Mouse (Mus musculus): ENCODE results near the gene Sbds.

The Sbds gene

GRCm38 (mm10) chr5:130255799-130256525 lies 632 bp upstream of the Sbds start:
- DNase-seq = peak; percentile 67

GRCm38 (mm10) chr5:130254164-130255016 lies 940 bp downstream of the Sbds start:
- DNase-seq = peak; percentile 73

GRCm38 (mm10) chr5:130247823-130248222 lies 7.5 kb downstream of the Sbds start:
- no peak for DNase-seq

GRCm38 (mm10) chr5:130241426-130241825 lies 13.9 kb downstream of the Sbds start:
- DNase-seq = no peak

GRCm38 (mm10) chr5:130239856-130240255 lies 15.5 kb downstream of the Sbds start:
- no peak for DNase-seq

GRCm38 (mm10) chr5:130239236-130239635 lies 16.1 kb downstream of the Sbds start:
- DNase-seq = no peak

- no peak for DNase-seq
Observed at GRCm38 (mm10) chr5:130236302-130236701, 19.0 kb downstream of the Sbds start.

GRCm38 (mm10) chr5:130228120-130228519 lies 27.2 kb downstream of the Sbds start:
- no peak for DNase-seq

- no peak for DNase-seq
Observed at GRCm38 (mm10) chr5:130226790-130227189, 28.5 kb downstream of the Sbds start.

GRCm38 (mm10) chr5:130222146-130223004 lies 33.0 kb downstream of the Sbds start:
- DNase-seq = peak; percentile 94

- no peak for DNase-seq
Observed at GRCm38 (mm10) chr5:130221760-130222145, 33.6 kb downstream of the Sbds start.

GRCm38 (mm10) chr5:130221316-130221715 lies 34.0 kb downstream of the Sbds start:
- no peak for DNase-seq

- DNase-seq = no peak
Observed at GRCm38 (mm10) chr5:130218336-130218735, 37.0 kb downstream of the Sbds start.

GRCm38 (mm10) chr5:130217406-130217805 lies 37.9 kb downstream of the Sbds start:
- no peak for DNase-seq

- no peak for DNase-seq
Observed at GRCm38 (mm10) chr5:130216781-130217180, 38.5 kb downstream of the Sbds start, which contains the start of gene Tmem248. TSS of gene Tmem248 (plus strand) at chr5:130217081.

GRCm38 (mm10) chr5:130212956-130213355 lies 42.4 kb downstream of the Sbds start:
- no peak for DNase-seq

GRCm38 (mm10) chr5:130207299-130207698 lies 48.0 kb downstream of the Sbds start:
- no peak for DNase-seq

- DNase-seq = no peak
Observed at GRCm38 (mm10) chr5:130205441-130206023, 49.8 kb downstream of the Sbds start.

- DNase-seq = no peak
Observed at GRCm38 (mm10) chr5:130204560-130204959, 50.8 kb downstream of the Sbds start.

GRCm38 (mm10) chr5:130203948-130204347 lies 51.4 kb downstream of the Sbds start:
- no peak for DNase-seq

- no peak for DNase-seq
Observed at GRCm38 (mm10) chr5:130200233-130201029, 54.9 kb downstream of the Sbds start.

- no peak for DNase-seq
Observed at GRCm38 (mm10) chr5:130197981-130198380, 57.3 kb downstream of the Sbds start.

All from cerebellum, adult 9-10 months (tissue).